Mouse (Mus musculus) embryonic fibroblast, embryonic 13.5 days (primary cell): ENCODE measurements around the gene Ell2.

ENCODE experiments used
- CTCF ChIP-seq: IDR thresholded peaks from 2 replicates; pipeline ENCODE4 v1.5.1; 2011; ENCODE audit warnings: mild to moderate bottlenecking, control low read depth, low read length, moderate library complexity, borderline replicate concordance; ENCODE audit not compliant: insufficient read depth
- POLR2A ChIP-seq: IDR thresholded peaks from 2 replicates; pipeline ENCODE4 v1.6.1; 2011; ENCODE audit warnings: low read depth, mild to moderate bottlenecking, control low read depth, low read length, moderate library complexity

- TF ChIP-seq CTCF = no peak
- no peak for TF ChIP-seq POLR2A
Observed at GRCm38 (mm10) chr13:75763280-75763679, 56.7 kb downstream of the Ell2 start.
